24 mouse cellular contexts compared by ENCODE assay signal in the genomic region with DNA sequence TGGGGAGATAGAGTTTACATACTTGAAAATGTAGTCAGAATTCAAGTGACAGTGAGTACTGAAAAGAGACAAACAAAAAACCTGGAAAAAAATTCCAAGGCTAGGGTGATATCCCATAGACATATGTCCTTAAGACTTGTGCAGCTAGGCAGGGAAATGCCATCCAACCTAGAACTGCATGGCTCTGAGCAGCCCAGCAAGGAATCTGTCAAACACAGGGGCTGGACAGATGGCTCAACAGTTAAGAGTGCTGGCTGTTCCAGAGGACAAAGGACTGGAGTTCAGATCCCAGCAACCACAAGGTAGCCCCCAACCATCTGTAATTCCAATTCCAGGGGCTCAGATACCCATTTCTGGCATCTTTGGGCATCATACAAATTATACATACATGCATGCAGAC. TPM values are rescaled to one million over a fixed set of nuclear protein-coding genes. Genes with fewer than 3 reads are reported as not detected.
DNase-seq lines count a peak whose midpoint lies in the region; ATAC-seq and TF ChIP-seq lines count a peak whose summit lies in the region.
"Had no signal": no experiment of that assay in that cellular context is flagged by ENCODE, and none has a peak within 500 bp of the region (broad histone marks: within the 10 kb centered on the region; RNA-seq: fewer than 3 reads in every experiment).

No protein-coding gene starts in this region.

- no peaks in the 10 kb centered on the region for H3K27me3 ChIP-seq in cerebellum, adult 2 months (ENCODE audit: control insufficient read depth, insufficient read depth, low read length)
- H3K27me3 ChIP-seq: CH12.LX; embryonic facial prominence, embryonic 13.5 days; embryonic facial prominence, embryonic 15.5 days; forebrain, embryonic 12.5 days; forebrain, embryonic 15.5 days; Patski had no signal

- DNase-seq in cerebellum, adult 2 months, result peak in 1 of 2 experiments; percentile 70
- DNase-seq in cerebellum, postnatal 25 days, result peak; percentile 48 to 51
- no peak for DNase-seq in cerebellum, adult 11 months
- DNase-seq in layer of hippocampus, adult 2 months (ENCODE audit: low spot score in 2 of 2), result no peak
- no peak for DNase-seq in layer of hippocampus, postnatal 25 days (ENCODE audit: extremely low spot score in 1 of 2, low spot score in 1 of 2)
- DNase-seq in brain, adult 2 months (ENCODE audit: low read depth, low spot score), result peak; percentile 81
- no peak for DNase-seq in adrenal gland, postnatal 14 days
- DNase-seq: adrenal gland, adult 8-10 months; adrenal gland, postnatal 25 days; B cell, adult 2 months; cerebellum, adult 8-10 months; cerebellum, postnatal 36 days; embryo, embryonic 11 days had no signal

- peaks cover 49% of the 10 kb centered on the region for H3K4me1 ChIP-seq in cerebellum, adult 2 months (ENCODE audit: control insufficient read depth, insufficient read depth, low read length)

- ATAC-seq in cerebellum, adult (ENCODE audit: insufficient number of reproducible peaks, low FRiP score, low TSS enrichment), result no peak
- ATAC-seq: activated CD4-positive, CD25-positive, alpha-beta regulatory T cell, adult 4 months; CD4-positive, CD25-positive, alpha-beta regulatory T cell, adult 4 months; forebrain, embryonic 15.5 days; Patski had no signal

- no peak for TF ChIP-seq CTCF in cerebellum, adult 2 months (IDR thresholded peaks at IDR 0.05; ENCODE audit: borderline replicate concordance, insufficient read depth, low read depth, low read length)
- no peak for TF ChIP-seq CTCF in layer of hippocampus, adult 2 months (conservative IDR thresholded peaks at IDR 0.05)

- H3K4me3 ChIP-seq in cerebellum, adult 2 months (replicated peaks; ENCODE audit: insufficient read depth, low read depth, low read length), result no peak overlapping the region
- H3K4me3 ChIP-seq in layer of hippocampus, adult 2 months, result no peak overlapping the region
- H3K4me3 ChIP-seq: embryonic facial prominence, embryonic 13.5 days; embryonic facial prominence, embryonic 15.5 days; erythroblast, embryonic 14.5 days; forebrain, embryonic 10.5 days; forebrain, embryonic 12.5 days; forebrain, embryonic 15.5 days had no signal

- H3K27ac ChIP-seq in cerebellum, adult 2 months (ENCODE audit: insufficient read depth, low read length), result peak overlapping the region; percentile 70; the same call in 1 of the 2 replicates
- peak overlapping the region; percentile 60 for H3K27ac ChIP-seq in layer of hippocampus, adult 2 months
- H3K27ac ChIP-seq: embryonic facial prominence, embryonic 13.5 days; embryonic facial prominence, embryonic 15.5 days; forebrain, embryonic 10.5 days; forebrain, embryonic 12.5 days; forebrain, embryonic 15.5 days had no signal

- no peak for TF ChIP-seq POLR2A in cerebellum, adult 2 months (IDR thresholded peaks at IDR 0.05; ENCODE audit: borderline replicate concordance, insufficient read depth, low read length)

RNA-seq across cellular contexts. Expression of a gene that starts 28.9 kb away (rescaled TPM):
- 123 and 132 TPM in 2 replicates for polyA plus RNA-seq in cerebellum, adult 2 months (2012; rRNA removed)
- 100 to 1,000 TPM; 162 to 170 TPM for total RNA-seq in layer of hippocampus, adult 2 months (2021)
- total RNA-seq in layer of hippocampus, postnatal 25 days (2021), result 100 to 1,000 TPM; 173 to 185 TPM
- total RNA-seq in adrenal gland, postnatal 14 days (2021), result 35.2 and 38.7 TPM in 2 replicates
- polyA plus RNA-seq: erythroblast, embryonic 14.5 days had no signal

RNA-seq across cellular contexts. Expression of a gene that starts 45.7 kb away (rescaled TPM):
- 36.2 and 40.7 TPM in 2 replicates for polyA plus RNA-seq in cerebellum, adult 2 months (2012; rRNA removed)
- total RNA-seq in layer of hippocampus, adult 2 months (2021), result 10 to 100 TPM; 47.4 to 47.9 TPM
- 10 to 100 TPM; 43.3 to 45.9 TPM for total RNA-seq in layer of hippocampus, postnatal 25 days (2021)
- total RNA-seq in adrenal gland, postnatal 14 days (2021), result 15.3 and 16.0 TPM in 2 replicates

RNA-seq across cellular contexts. Expression of a gene that starts 56.4 kb away (rescaled TPM):
- polyA plus RNA-seq in cerebellum, adult 2 months (2012; rRNA removed), result 47.8 and 55.8 TPM in 2 replicates
- 10 to 100 TPM; 26.2 to 28.5 TPM for total RNA-seq in layer of hippocampus, adult 2 months (2021)
- total RNA-seq in layer of hippocampus, postnatal 25 days (2021), result 10 to 100 TPM; 26.3 to 31.3 TPM
- 16.7 and 20.0 TPM in 2 replicates for total RNA-seq in adrenal gland, postnatal 14 days (2021)

Comparison
In these comparisons a context has a peak if more than half of its experiments do, and no peak if none do; other contexts are left out.
1. DNase-seq: peak in cerebellum, postnatal 25 days (2 of 2) and brain, adult 2 months (single experiment); none in cerebellum, adult 11 months (single experiment), layer of hippocampus, adult 2 months (0 of 2), layer of hippocampus, postnatal 25 days (0 of 2) and adrenal gland, postnatal 14 days (single experiment).